ENCODE assay signal across 14 mouse cellular contexts in the genomic region with DNA sequence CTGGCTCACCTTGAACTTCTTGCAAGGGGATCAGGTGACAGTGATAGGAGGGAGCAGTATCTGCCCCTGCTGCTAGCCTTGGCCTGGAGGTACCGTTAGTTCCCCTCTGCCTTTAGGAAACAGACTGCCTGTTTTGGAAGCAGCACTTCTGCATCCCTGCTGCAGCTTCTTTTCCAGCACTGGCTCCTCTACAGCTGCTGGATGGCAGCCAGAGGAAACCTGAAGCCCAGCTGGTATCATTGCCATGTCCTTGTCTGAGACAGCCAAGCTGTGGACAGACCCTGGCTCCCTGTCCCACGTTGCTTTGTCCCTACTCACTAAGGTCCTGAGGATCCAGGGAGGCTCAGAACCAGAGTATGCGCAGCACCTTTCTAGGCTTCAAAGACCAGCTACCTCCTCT. TPM values are rescaled to one million over a fixed set of nuclear protein-coding genes. Genes with fewer than 3 reads are reported as not detected.
DNase-seq lines count a peak whose midpoint lies in the region; ATAC-seq and TF ChIP-seq lines count a peak whose summit lies in the region.
"Had no signal": no experiment of that assay in that cellular context is flagged by ENCODE, and none has a peak within 500 bp of the region (broad histone marks: within the 10 kb centered on the region; RNA-seq: fewer than 3 reads in every experiment).

No protein-coding gene starts in this region.

- 60% methylated on average over 3 of the region's 3 CpGs for WGBS in hindbrain, postnatal 0 days
- WGBS in hindbrain, embryonic 12.5 days = 91% methylated on average over 3 of the region's 3 CpGs

- peaks cover 11% of the 10 kb centered on the region for H3K4me1 ChIP-seq in hindbrain, postnatal 0 days (ENCODE audit: insufficient read depth, low read length)
- H3K4me1 ChIP-seq in hindbrain, embryonic 12.5 days = peaks cover 28% of the 10 kb centered on the region

- no peak overlapping the region for H3K27ac ChIP-seq in hindbrain, postnatal 0 days
- no peak overlapping the region for H3K27ac ChIP-seq in hindbrain, embryonic 12.5 days
- H3K27ac ChIP-seq: intestine, embryonic 15.5 days; stomach, postnatal 0 days had no signal

- DNase-seq in adrenal gland, adult (ENCODE audit: inconsistent age in 2 of 2, low spot score in 1 of 2) = peak; percentile 73 to 86
- no peak for DNase-seq in adrenal gland, postnatal 4 days (ENCODE audit: low spot score in 2 of 2)
- DNase-seq in hindbrain, postnatal 0 days (ENCODE audit: low spot score) = peak; percentile 27
- peak; percentile 50 for DNase-seq in gastrocnemius, postnatal 10 days
- peak; percentile 69 to 72 for DNase-seq in heart, postnatal 10 days
- no peak for DNase-seq in urinary bladder, postnatal 10 days (ENCODE audit: low spot score)
- DNase-seq in urinary bladder, postnatal 36 days (ENCODE audit: low spot score in 2 of 2) = no peak
- DNase-seq: lung, postnatal 4 days; right cerebral cortex, postnatal 4 days had no signal

- no peak overlapping the region for H3K4me3 ChIP-seq in hindbrain, postnatal 0 days (ENCODE audit: low read length)
- H3K4me3 ChIP-seq in hindbrain, embryonic 12.5 days = no peak overlapping the region
- H3K4me3 ChIP-seq: erythroblast, embryonic 14.5 days; intestine, embryonic 15.5 days had no signal

- intact Hi-C loops in heart, postnatal 10 days (cut with DNase I) = no loop called here

- no peak overlapping the region; the same call in 1 of the 2 replicates for H3K9ac ChIP-seq in hindbrain, postnatal 0 days (replicated peaks; ENCODE audit: low read length)
- no peak overlapping the region for H3K9ac ChIP-seq in hindbrain, embryonic 12.5 days
- H3K9ac ChIP-seq: intestine, embryonic 15.5 days had no signal

- H3K9me3 ChIP-seq in hindbrain, postnatal 0 days (ENCODE audit: low read length) = no peaks in the 10 kb centered on the region
- H3K9me3 ChIP-seq in hindbrain, embryonic 12.5 days (replicated peaks) = no peaks in the 10 kb centered on the region
- H3K9me3 ChIP-seq: intestine, embryonic 15.5 days had no signal

- no peak for ATAC-seq in hindbrain, postnatal 0 days
- ATAC-seq in hindbrain, embryonic 12.5 days (ENCODE audit: low FRiP score) = no peak
- ATAC-seq: intestine, embryonic 15.5 days; midbrain, embryonic 16.5 days had no signal

- H3K36me3 ChIP-seq in hindbrain, postnatal 0 days (ENCODE audit: insufficient read depth, low read length) = peaks cover 30% of the 10 kb centered on the region
- H3K36me3 ChIP-seq in hindbrain, embryonic 12.5 days = peaks cover 75% of the 10 kb centered on the region

- H3K4me2 ChIP-seq in hindbrain, postnatal 0 days (ENCODE audit: low read depth, low read length) = no peak overlapping the region
- H3K4me2 ChIP-seq in hindbrain, embryonic 12.5 days (replicated peaks) = no peak overlapping the region
- H3K4me2 ChIP-seq: intestine, embryonic 15.5 days had no signal

- TF ChIP-seq CTCF in hindbrain, postnatal 0 days (IDR thresholded peaks at IDR 0.05; ENCODE audit: low read depth) = no peak

- H3K27me3 ChIP-seq in hindbrain, postnatal 0 days (ENCODE audit: insufficient read depth, low read length) = no peaks in the 10 kb centered on the region
- H3K27me3 ChIP-seq in hindbrain, embryonic 12.5 days = no peaks in the 10 kb centered on the region
- H3K27me3 ChIP-seq: intestine, embryonic 15.5 days had no signal

RNA-seq across cellular contexts. Expression of gene Pin1, which starts 5.7 kb away (rescaled TPM):
- total RNA-seq in adrenal gland, postnatal 4 days (2021) = 10 to 100 TPM; 23.4 to 23.6 TPM
- total RNA-seq in hindbrain, postnatal 0 days (2014; rRNA removed) = 31.7 and 44.3 TPM in 2 replicates
- polyA plus RNA-seq in hindbrain, postnatal 0 days (2015; fragmentation: Nextera tagmentation; extraction: Ambion mirVana) = 65.7 and 68.0 TPM in 2 replicates
- 47.2 and 49.4 TPM in 2 replicates for polyA plus RNA-seq in hindbrain, embryonic 12.5 days (2016; fragmentation: Nextera tagmentation; extraction: Ambion mirVana)
- total RNA-seq in gastrocnemius, postnatal 10 days (2021) = 10 to 100 TPM; 15.7 to 17.2 TPM
- 10 to 100 TPM; 18.7 to 18.8 TPM for total RNA-seq in heart, postnatal 10 days (2021)

RNA-seq across cellular contexts. Expression of gene Fbxl12, which starts 13.0 kb away (rescaled TPM):
- total RNA-seq in adrenal gland, postnatal 4 days (2021) = 10 to 100 TPM; 31.6 to 32.7 TPM
- total RNA-seq in hindbrain, postnatal 0 days (2014; rRNA removed) = 16.9 and 18.8 TPM in 2 replicates
- 11.4 and 13.0 TPM in 2 replicates for polyA plus RNA-seq in hindbrain, postnatal 0 days (2015; fragmentation: Nextera tagmentation; extraction: Ambion mirVana)
- 18.3 and 19.8 TPM in 2 replicates for polyA plus RNA-seq in hindbrain, embryonic 12.5 days (2016; fragmentation: Nextera tagmentation; extraction: Ambion mirVana)
- total RNA-seq in gastrocnemius, postnatal 10 days (2021) = 10 to 100 TPM in 1 of 2 experiments, 1 to 10 TPM in 1; 8.1 to 12.0 TPM
- total RNA-seq in heart, postnatal 10 days (2021) = 10 to 100 TPM; 14.3 to 17.3 TPM

RNA-seq across cellular contexts. Expression of gene Ubl5, which starts 14.9 kb away (rescaled TPM):
- total RNA-seq in adrenal gland, postnatal 4 days (2021) = 100 to 1,000 TPM; 271 to 275 TPM
- 169 and 274 TPM in 2 replicates for total RNA-seq in hindbrain, postnatal 0 days (2014; rRNA removed)
- polyA plus RNA-seq in hindbrain, postnatal 0 days (2015; fragmentation: Nextera tagmentation; extraction: Ambion mirVana) = 528 and 550 TPM in 2 replicates
- polyA plus RNA-seq in hindbrain, embryonic 12.5 days (2016; fragmentation: Nextera tagmentation; extraction: Ambion mirVana) = 445 and 471 TPM in 2 replicates
- total RNA-seq in gastrocnemius, postnatal 10 days (2021) = 100 to 1,000 TPM; 197 to 204 TPM
- 100 to 1,000 TPM; 221 to 248 TPM for total RNA-seq in heart, postnatal 10 days (2021)

Comparison
In these comparisons a context has a peak if more than half of its experiments do, and no peak if none do; other contexts are left out.
1. DNase-seq: peak in adrenal gland, adult (2 of 2), hindbrain, postnatal 0 days (single experiment), gastrocnemius, postnatal 10 days (single experiment) and heart, postnatal 10 days (2 of 2); none in adrenal gland, postnatal 4 days (0 of 2), urinary bladder, postnatal 10 days (single experiment) and urinary bladder, postnatal 36 days (0 of 2).